Mouse (Mus musculus) G1E (cell line): ENCODE measurements around the gene Vsx1. TPM values are rescaled to one million over a fixed set of nuclear protein-coding genes. Genes with fewer than 3 reads are reported as not detected.

Source experiments
- ATAC-seq: 2 replicates; pipeline ENCODE4 v1.8.0; 2016; ENCODE audit warnings: mild to moderate bottlenecking; ENCODE audit not compliant: insufficient number of reproducible peaks, poor library complexity, low FRiP score, severe bottlenecking; ENCODE audit errors: extremely low read depth
- DNase-seq: peaks from one replicate; pipeline ENCODE4 v3.0.0; 2012; ENCODE audit warnings: low spot score
- H3K27me3 ChIP-seq: 2 replicates; pipeline ENCODE4 v1.6.1; 2012; ENCODE audit warnings: mild to moderate bottlenecking, low read length, inconsistent platforms; ENCODE audit not compliant: insufficient read depth
- H3K36me3 ChIP-seq: replicated peaks from 2 replicates; pipeline ENCODE3; 2012; ENCODE audit warnings: mild to moderate bottlenecking, inconsistent platforms
- H3K4me1 ChIP-seq: 2 replicates; pipeline ENCODE4 v1.6.1; 2012; ENCODE audit warnings: low read depth, low read length, inconsistent platforms, mixed read lengths; ENCODE audit not compliant: insufficient read depth
- H3K4me3 ChIP-seq: 2 replicates; pipeline ENCODE4 v1.5.1; 2012; ENCODE audit warnings: low read depth, mild to moderate bottlenecking, inconsistent platforms, low read length, moderate library complexity, mixed read lengths
- H3K9me3 ChIP-seq: replicated peaks from 2 replicates; pipeline ENCODE4 v1.6.1; 2012; ENCODE audit warnings: inconsistent platforms
- CTCF ChIP-seq: IDR thresholded peaks from 2 replicates; pipeline ENCODE4 v1.5.1; 2012; ENCODE audit warnings: low read depth, low read length, inconsistent platforms, mixed read lengths
- GATA1 ChIP-seq: IDR thresholded peaks from 2 replicates; pipeline ENCODE4 v1.6.1; 2012; ENCODE audit warnings: borderline replicate concordance, low read length, inconsistent platforms, mixed read lengths
- GATA2 ChIP-seq: IDR thresholded peaks from 2 replicates; pipeline ENCODE4 v1.6.1; 2012; ENCODE audit warnings: low read depth, low read length, inconsistent platforms, borderline replicate concordance
- POLR2AphosphoS5 ChIP-seq: IDR thresholded peaks from 2 replicates; pipeline ENCODE4 v1.6.1; 2012; ENCODE audit warnings: low read depth, low read length, inconsistent platforms; ENCODE audit not compliant: insufficient replicate concordance
- TAL1 ChIP-seq: conservative IDR thresholded peaks from 2 replicates; pipeline ENCODE4 v1.6.1; 2012; ENCODE audit warnings: low read depth, low read length, inconsistent platforms, mixed read lengths
- polyA plus RNA-seq: library from polyadenylated mRNA; stranded (reverse); fragments of >175 nt; gene quantifications from 2 replicates; pipeline ENCODE4 v1.2.3, GENCODE M21; 2012
- total RNA-seq, 2 experiments: library from RNA; stranded (forward) in 1 of 2; stranded (reverse) in 1 of 2; fragments of 200-1000 nt in 1 of 2; fragments of >200 nt in 1 of 2; fragmentation: Nextera tagmentation in 1 of 2; gene quantifications; 2 replicates each; pipeline ENCODE4 v1.2.3; 2014 to 2017

Gene Vsx1
- total and polyA plus RNA-seq, 3 experiments, result 0.05 TPM; not detected in 2

DNA sequence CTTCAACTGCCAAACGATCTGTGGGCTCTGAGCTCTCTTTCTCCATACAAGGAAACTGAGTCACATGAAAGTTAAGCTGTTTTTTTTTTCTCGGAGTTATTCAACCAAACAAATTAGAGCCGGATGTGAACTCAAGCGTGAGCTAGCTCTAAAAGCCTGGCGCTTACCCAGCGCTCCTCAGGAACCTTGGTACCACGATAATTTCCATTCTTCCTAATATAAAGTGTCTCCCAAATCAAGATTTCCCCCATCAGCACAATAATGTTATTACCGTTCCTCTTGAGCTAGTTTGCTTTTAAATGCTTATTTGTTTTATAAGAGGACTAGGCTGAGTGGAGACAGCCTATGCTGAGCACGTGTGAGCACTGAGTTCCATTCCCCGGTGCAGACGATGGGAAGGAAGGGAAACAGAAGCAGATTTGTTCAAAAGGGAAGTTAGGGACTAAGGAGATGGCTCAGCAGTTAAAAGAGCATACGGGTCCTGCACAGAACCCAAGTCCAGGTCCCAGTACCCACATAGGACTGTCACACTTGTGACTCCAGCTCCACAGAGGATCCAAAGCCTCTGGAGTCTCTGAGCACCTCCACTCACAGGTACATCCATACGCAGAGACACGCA, 41.4 kb downstream of the Vsx1 start:
- Histone ChIP-seq H3K9me3 (no peaks in the 10 kb centered on the region), H3K27me3 (no peaks in the 10 kb centered on the region), H3K4me3 (no peak overlapping the region; the same call in 1 of the 2 replicates), H3K4me1 (peaks cover 82% of the 10 kb centered on the region), H3K36me3 (peaks cover 78% of the 10 kb centered on the region)
- TF ChIP-seq POLR2AphosphoS5 (no peak), CTCF (no peak), GATA1 (no peak), GATA2 (no peak), TAL1 (no peak)
- DNase-seq, result no peak
- ATAC-seq, result no peak

DNA sequence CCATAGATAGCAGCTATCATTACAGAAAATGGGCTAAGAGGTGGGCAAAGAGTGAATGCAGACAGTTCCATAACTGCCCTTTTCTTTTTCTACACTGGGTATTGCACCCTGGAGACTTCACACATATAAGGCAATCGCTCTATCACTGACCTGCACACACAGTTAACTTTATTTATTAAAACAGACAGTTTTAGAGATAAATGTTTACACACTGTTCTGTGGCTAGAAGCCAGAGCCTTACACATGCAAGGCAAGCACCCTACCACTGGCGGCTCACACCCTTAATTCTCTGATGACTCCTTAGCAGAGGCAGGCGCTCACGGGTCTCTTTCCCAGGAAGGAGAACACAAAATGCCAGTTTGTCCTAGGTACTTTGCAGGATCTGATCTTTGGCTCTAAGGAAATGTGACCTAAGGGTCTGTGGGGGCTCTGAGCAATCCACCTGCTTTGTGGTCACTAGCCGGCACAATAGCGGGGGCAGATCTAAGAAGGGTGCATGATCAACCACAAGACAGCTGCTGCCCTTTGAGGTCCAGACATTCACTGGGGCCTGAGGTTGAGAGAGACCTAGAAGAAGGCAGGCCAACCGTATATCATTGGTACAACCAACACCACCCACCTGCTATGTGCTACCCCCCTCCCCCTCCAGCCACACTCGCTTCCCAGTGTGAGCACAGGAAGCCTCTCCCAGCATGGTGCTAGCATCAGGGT, 42.6 kb downstream of the Vsx1 start:
- peak; percentile 61 for ATAC-seq

GRCm38 (mm10) chr2:150645225-150645624, 43.9 kb downstream of the Vsx1 start:
- no peaks in the 10 kb centered on the region for H3K27me3 ChIP-seq
- no peak overlapping the region for H3K4me3 ChIP-seq
- H3K9me3 ChIP-seq, result no peaks in the 10 kb centered on the region
- peaks cover 85% of the 10 kb centered on the region for H3K36me3 ChIP-seq
- DNase-seq (no peak), ATAC-seq (no peak)
- peaks cover 81% of the 10 kb centered on the region for H3K4me1 ChIP-seq
- TF ChIP-seq TAL1 (no peak), GATA2 (no peak), POLR2AphosphoS5 (no peak), CTCF (no peak), GATA1 (no peak)

More for the DNA sequence above, 42.6 kb downstream of the Vsx1 start:
- peak; percentile 18 for DNase-seq
- H3K9me3 ChIP-seq, result no peaks in the 10 kb centered on the region
- H3K27me3 ChIP-seq, result no peaks in the 10 kb centered on the region
- H3K4me3 ChIP-seq, result peak overlapping the region; percentile 58; the same call in 1 of the 2 replicates
- TF ChIP-seq TAL1 (peak; percentile 45), GATA1 (no peak)
- H3K4me1 ChIP-seq, result peaks cover 89% of the 10 kb centered on the region
- peaks cover 86% of the 10 kb centered on the region for H3K36me3 ChIP-seq

- no peak for ATAC-seq
- peaks cover 68% of the 10 kb centered on the region for H3K4me1 ChIP-seq
- no peaks in the 10 kb centered on the region for H3K27me3 ChIP-seq
Measured at GRCm38 (mm10) chr2:150643726-150644415, 45.3 kb downstream of the Vsx1 start.

DNA sequence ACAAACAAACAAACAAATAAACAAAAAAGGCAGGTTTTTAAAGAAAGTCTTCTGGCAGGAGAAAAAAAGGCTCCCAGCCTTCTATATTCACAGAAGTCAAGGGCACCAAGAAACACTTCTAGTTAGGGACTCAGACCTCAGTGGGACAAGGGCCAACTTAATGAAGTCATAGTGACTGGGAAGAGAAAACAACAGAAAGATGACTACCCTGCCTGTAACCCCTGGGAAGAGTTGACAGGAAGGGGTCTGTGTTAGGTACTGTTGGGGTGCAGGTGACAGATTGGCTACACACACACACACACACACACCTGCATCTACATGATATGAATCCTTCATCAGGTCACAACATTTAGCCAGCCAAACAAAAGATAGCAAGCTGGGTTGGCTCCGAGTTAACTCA, 46.0 kb downstream of the Vsx1 start:
- TF ChIP-seq GATA2 (no peak), CTCF (no peak), GATA1 (no peak), POLR2AphosphoS5 (no peak), TAL1 (no peak)
- H3K27me3 ChIP-seq, result no peaks in the 10 kb centered on the region
- H3K4me1 ChIP-seq, result peaks cover 61% of the 10 kb centered on the region
- H3K36me3 ChIP-seq, result peaks cover 86% of the 10 kb centered on the region
- ATAC-seq, result no peak
- no peaks in the 10 kb centered on the region for H3K9me3 ChIP-seq
- DNase-seq, result no peak
- no peak overlapping the region for H3K4me3 ChIP-seq

More at GRCm38 (mm10) chr2:150643726-150644415, 45.3 kb downstream of the Vsx1 start:
- no peak for DNase-seq
- TF ChIP-seq GATA1, result no peak
- TF ChIP-seq TAL1, result no peak
- TF ChIP-seq POLR2AphosphoS5, result no peak
- TF ChIP-seq CTCF, result no peak
- Histone ChIP-seq H3K36me3 (peaks cover 85% of the 10 kb centered on the region), H3K9me3 (no peaks in the 10 kb centered on the region), H3K4me3 (no peak overlapping the region)

DNA sequence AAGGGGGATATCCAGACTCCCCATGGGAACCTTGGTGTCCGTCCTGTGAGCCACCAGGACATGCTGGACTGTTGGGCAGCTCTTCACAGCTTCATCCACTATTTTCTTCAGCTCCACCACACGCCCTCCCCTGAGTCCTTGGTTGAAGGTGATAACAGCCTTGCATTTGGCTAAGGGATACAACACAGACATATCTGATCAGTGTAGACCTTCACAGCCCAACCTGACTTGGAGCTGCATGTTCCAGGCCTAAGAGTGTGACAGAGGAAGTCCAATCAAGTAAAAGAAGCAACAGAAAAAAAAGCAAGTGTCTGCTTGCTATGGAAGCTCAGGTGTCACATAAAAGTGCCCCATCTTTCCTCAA, 50.8 kb downstream of the Vsx1 start:
- peaks cover 19% of the 10 kb centered on the region for H3K4me1 ChIP-seq
- no peak overlapping the region for H3K4me3 ChIP-seq
- H3K36me3 ChIP-seq, result peaks cover 96% of the 10 kb centered on the region
- H3K9me3 ChIP-seq, result no peaks in the 10 kb centered on the region
- ATAC-seq, result no peak
- H3K27me3 ChIP-seq, result no peaks in the 10 kb centered on the region
- no peak for DNase-seq
- no peak for TF ChIP-seq GATA1
- TF ChIP-seq TAL1, result no peak
- TF ChIP-seq GATA2, result no peak
- TF ChIP-seq CTCF, result no peak
- no peak for TF ChIP-seq POLR2AphosphoS5
